Mouse (Mus musculus): ENCODE results near the gene Olfr749.
"Not testable (repeated sequence)": the region's sequence is repeated elsewhere in the genome, so short reads cannot be mapped to it uniquely, and the experiment has no call there.

The Olfr749 gene

DNA sequence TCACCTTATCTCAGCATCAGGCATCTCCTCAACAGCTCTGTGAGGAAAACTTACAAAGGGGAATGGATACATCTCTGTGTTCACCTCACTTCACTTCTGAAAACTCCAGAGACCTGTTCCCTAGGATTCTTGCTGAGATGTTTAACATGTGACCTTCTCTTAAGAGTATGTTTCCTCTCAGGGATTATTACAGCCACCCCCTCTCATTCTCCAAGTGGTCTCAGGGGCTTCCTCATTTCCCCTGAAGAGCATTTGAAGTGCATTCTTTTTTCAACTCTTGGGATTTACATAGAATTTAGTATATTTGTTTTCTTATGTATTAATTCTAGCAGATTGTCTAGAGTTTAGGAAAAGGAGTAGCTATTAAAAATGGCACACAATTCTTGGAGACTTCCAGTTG lies at the start of gene Olfr749:
Gene Olfr749, minus strand, starts transcription at position 101 of the 400 bp plus-strand sequence.
- no peak for DNase-seq (ENCODE audit: low spot score in 2 of 2)

DNA sequence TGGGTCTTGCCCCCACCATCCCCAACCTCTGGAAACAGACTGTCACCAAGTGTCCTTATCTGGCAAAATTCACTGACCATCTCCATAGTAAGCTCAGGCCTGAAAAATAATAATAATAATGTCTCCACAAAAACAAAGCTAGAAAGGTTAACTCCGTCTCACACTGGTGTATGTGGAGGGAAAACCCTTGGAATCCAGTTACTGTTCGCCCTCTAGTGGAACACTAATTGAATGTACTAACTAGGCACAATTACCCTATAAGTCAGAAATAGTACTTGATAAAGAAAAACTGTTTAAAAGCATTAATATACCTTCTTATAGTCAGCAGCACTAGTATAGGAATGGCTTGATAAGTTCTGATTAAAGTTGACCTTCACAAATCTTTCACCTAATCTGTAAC lies 43.3 kb upstream of the Olfr749 start:
- DNase-seq (ENCODE audit: low spot score in 2 of 2): no peak

DNA sequence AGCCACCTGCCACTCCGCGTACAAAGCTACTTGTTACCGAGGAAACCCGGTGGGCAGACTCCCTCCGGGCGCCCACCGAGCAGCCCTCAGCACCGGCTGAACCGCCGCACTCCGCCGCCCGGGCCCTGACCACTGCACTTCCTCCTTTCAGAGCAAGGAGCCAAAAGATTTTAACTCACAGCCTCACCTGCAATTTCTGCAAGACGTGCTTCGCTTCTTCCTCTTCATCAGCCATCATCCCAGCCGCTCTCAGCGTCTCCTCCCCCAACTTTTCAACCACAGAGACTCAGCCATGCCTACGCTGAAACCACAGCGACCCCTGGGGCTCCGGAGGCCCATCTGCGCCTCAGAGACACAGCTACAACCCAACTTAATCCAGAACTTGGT lies 40.4 kb upstream of the Olfr749 start, which contains the start of gene Ttc5:
Gene Ttc5, minus strand, starts transcription at position 269 of the 387 bp plus-strand sequence.
- peak; percentile 80 to 85 for DNase-seq (ENCODE audit: low spot score in 2 of 2)

DNA sequence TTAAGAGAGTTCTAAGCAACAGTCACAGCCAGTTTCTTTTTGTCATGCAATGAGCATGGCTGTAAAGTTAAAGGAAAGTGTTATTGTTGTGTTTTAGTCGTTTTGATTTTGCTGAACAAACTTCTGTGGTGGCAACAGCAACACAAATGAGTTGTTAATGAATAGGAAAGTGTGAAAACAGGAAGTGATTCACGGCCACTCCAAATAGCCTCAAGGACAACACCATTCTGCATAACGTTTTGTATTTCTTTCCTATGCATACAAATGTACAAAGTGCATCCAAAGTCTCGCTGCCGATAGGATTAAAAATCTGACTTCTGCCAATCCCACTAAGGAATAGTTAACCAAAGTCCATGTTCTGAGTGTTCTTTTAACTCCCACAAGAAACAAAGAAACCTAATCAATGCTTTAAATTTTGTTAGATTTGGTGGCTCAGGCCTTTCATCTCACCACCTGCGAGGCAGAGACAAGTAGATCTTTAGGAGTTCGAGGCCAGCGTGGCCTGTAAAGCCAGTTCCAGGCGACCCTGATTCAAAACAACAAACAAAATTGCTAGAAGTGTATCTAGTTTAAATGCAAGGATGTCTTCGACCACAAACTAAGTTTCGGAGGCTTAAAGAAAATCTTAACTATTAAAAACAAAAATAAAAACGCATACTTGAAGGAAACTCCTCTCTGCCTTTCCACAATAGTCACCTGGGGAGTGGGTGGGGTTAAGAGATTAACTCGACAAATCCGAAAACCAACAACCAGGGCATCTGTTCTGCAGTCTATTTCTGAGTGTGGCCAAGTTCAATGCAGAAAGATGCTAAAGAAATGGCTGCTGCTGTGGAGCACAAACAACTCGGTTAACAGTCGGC lies 39.7 kb upstream of the Olfr749 start:
- no peak for DNase-seq (ENCODE audit: low spot score in 2 of 2)

DNA sequence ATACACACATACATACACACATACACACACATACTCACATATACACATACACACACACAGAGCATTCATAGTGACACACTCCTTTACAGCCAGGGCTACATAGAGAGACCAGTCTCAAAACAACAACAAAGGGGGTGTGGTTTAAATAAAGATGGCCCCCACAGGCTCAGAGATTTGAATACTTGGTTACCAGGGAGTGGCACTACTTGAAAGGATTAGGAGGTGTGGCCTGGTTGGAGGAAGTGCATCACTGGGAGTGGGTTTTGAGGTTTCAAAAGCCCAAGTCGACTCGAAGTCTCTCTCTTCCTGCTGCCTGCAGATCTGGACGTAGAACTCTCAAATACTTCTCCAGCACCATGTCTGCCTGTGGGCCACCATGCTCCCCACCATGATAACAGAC lies 37.3 kb upstream of the Olfr749 start:
- no peak for DNase-seq (ENCODE audit: low spot score in 2 of 2)

DNA sequence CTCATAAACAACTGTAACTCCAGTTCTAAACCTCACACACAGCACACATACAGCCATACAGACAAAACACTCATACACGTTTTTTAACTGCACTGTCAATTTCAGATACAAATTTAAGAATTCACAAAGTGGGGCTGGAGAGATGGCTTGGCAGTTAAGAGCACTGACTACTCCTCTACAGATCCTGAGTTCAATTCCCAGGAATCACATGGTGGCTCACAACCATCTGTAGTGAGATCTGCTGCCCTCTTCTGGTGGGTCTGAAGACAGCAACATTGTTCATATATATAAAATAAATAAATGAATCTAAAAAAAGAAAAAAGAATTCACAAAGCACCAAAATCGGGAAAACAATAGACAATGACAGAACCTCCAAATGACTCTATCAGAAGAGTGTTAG lies 26.4 kb upstream of the Olfr749 start:
- no peak for DNase-seq (ENCODE audit: low spot score in 2 of 2)

DNA sequence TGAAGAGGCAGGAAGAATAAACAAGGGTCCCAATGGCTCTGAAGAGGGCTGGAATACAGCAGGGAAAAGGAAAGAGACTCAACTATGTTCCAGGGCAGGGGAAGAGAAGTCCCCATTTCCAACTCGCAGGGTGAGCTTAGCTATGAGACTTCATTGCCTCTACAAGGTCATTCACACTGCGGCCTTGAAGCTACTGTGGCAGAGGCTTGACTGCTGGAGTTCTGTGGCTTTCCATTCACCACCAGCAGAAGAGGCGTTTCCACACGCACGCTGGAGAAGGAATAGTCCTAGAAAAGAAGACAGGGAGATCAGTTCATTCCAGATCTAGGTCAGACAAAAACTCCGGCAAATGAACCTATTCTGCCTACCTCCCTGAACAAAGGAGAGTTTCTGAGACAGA lies 20.8 kb upstream of the Olfr749 start:
- DNase-seq (ENCODE audit: low spot score in 2 of 2): no peak

DNA sequence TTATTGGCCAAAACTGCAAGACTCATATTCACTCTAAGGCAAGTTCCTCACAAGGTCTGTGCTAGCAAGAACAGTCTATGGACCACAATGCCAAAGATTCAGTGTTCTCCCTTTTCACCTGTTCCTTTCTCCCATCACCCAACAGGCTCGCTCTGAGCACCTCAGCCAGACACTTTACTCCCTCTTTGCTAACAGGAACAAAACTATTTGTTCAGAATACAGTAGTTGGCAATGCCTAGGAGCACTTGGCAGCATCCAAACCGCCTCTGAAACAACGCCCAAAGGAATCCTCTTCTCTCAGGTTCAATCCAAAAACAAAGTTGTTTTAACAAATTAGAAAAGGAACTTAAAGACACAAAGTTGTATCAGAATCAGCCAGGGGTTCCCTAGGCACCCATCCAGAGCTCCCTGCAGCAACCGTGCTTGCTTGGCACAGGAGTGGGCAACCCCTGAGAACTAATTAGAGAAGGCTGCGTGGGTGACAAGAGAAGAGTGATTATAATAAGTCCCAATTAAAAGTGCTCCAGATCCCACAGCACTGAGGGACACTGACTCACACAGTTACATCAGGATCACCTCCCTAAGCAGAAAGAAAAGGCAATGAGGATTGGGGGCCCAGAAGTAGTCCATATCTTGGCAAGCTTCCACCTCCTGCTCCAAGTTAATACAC lies 13.7 kb upstream of the Olfr749 start:
- no peak for DNase-seq (ENCODE audit: low spot score in 2 of 2)

DNA sequence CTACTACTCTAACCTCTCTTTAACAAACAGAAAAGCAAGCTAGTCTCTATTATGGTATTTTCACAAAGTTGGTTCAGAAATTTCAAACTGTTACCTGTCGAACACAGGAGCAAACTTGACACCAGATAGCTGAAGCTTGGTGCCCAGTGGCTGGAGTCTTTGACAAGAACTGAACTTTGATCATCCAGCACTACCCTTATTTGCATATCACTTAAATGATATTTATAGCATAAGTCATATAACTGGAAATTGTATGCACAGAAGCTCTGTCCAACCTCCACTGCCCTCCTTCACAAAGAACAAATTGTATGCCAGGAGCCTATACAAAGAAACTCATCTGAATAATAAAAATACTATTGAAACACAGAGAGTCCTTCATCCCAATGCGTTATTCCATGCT lies 3.3 kb downstream of the Olfr749 start:
- no peak for DNase-seq (ENCODE audit: low spot score in 2 of 2)

DNA sequence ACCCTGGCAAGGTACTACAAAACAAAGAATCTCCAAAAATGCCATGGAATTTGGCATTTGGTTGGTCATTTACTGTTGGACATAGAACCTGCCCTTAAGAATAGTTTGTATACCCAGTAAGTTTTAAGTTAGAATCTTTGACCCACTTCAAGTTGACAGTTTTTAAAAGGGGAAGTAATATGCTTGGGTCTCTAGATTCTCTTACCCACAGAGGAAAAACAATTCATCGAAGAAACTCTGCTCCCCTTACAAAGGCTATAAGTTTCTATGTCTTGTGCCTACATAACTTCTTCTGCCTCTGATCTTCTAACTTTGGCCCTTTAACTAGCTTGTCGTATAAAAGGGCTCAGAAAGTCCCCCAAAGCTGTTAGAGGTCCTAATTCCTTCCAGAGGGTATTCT lies 4.6 kb downstream of the Olfr749 start:
- DNase-seq (ENCODE audit: low spot score in 2 of 2): no peak

DNA sequence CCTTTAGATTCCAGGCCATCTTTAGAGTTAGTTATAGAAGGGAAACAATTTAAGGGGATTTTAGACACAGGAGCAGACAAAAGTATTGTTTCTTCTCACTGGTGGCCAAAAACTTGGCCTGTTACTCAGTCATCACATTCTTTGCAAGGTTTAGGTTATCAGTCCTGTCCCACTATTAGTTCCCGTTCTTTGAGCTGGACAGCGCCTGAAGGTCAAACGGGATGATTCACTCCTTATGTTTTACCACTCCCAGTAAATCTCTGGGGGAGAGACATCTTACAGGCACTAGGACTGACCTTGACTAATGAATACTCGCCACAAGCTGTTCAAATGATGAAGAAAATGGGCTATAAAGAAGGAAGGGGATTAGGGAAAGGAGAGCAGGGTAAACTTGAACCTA lies 22.5 kb downstream of the Olfr749 start:
- not testable (repeated sequence) for DNase-seq (ENCODE audit: low spot score in 2 of 2)

DNA sequence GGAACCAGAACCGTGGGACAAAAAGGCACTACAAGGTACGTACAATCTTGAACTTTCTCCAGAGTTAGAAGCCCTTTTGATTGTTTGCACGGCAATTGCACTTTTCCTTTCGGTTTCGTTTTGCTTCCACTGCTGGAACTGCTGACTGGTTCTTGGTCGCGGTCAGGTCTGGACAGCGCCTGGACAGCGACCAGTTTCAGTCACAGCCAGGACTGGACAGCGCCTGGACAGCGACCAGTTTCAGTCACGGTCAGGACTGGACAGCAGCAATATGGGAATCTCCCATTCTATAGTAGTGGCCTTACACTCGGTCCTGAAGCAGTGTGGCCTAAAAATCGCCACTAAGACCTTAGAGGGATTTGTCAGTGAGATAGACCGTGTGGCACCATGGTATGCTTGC lies 25.0 kb downstream of the Olfr749 start:
- DNase-seq (ENCODE audit: low spot score in 2 of 2): not testable (repeated sequence)

DNA sequence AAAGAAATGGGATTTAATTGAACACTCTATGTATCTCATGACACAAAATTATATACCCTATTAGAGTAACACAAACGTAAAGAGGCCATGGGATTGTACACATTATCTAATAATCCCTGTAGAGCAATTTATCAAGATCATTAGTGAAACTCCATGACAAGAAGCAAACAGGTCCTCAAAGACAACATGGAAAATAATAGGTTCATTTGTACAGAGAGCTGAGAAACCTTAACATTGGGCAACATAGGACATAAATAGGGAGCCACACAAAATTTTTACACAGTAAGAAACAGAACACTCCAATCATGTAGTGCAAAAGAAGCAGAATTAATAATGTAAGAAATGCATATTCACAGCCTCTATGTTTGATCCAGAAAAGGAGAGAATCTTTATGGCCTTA lies 37.8 kb downstream of the Olfr749 start, which contains the start of gene Olfr748:
Gene Olfr748, plus strand, starts transcription at position 301 of the 400 bp plus-strand sequence.
- DNase-seq (ENCODE audit: low spot score in 2 of 2): no peak

DNA sequence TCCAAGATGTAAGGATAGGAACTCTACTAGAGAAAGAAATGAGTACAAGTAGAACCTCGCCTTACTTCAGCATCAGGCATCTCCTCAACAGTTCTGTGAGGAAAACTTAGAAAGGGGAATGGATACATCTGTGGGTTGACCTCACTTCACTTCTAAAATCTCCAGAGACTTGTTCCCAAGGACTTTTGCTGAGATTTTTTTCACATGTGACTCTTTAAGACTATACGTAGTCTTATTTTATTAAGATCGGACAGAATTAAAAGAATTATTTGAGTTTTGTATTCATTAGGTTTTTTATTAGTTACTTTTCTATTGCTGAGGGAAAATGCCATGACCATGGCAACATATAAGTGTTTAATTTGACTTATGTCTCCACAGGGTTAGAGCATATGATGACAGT lies 51.8 kb downstream of the Olfr749 start, which contains the start of gene Olfr747:
Gene Olfr747, minus strand, starts transcription at position 101 of the 400 bp plus-strand sequence.
- no peak for DNase-seq (ENCODE audit: low spot score in 2 of 2)

All from cerebellum, postnatal 4 days (tissue).